Mouse (Mus musculus) left cerebral cortex, adult 2 months (tissue): ENCODE measurements around the gene Cotl1. TPM values are rescaled to one million over a fixed set of nuclear protein-coding genes. Genes with fewer than 3 reads are reported as not detected.
A peak's percentile ranks its signal among the peaks of the same experiment; 100 is the strongest.

Experiments
- DNase-seq, 2 experiments: peaks; one replicate each; pipeline ENCODE4 v3.0.0; 2021 to 2022; ENCODE audit warnings: low spot score in 2 of 2, mixed read lengths in 1 of 2; ENCODE audit errors: extremely low spot score in 1 of 2
- H3K27ac ChIP-seq: fragments of 200-600 bp; 2 replicates; pipeline ENCODE4 v1.8.1; 2022
- H3K4me3 ChIP-seq: fragments of 200-600 bp; 2 replicates; pipeline ENCODE4 v1.8.1; 2022
- CTCF ChIP-seq: fragments of 200-600 bp; IDR thresholded peaks from 2 replicates; pipeline ENCODE4 v1.8.1; 2022; ENCODE audit warnings: antibody characterized with exemption, mild to moderate bottlenecking, moderate library complexity
- intact Hi-C: fragments of 180-260 bp; cut with DNase I; formaldehyde crosslinking; loops from one replicate; pipeline ENCODE4 v1.15.1; 2025
- total RNA-seq, 2 experiments: library from RNA; stranded (reverse); gene quantifications; 2 replicates each; pipeline ENCODE4 v1.2.3; 2021

The Cotl1 gene
- total RNA-seq, 2 experiments from 2014 or later = 60.1 to 61.4 TPM

DNA sequence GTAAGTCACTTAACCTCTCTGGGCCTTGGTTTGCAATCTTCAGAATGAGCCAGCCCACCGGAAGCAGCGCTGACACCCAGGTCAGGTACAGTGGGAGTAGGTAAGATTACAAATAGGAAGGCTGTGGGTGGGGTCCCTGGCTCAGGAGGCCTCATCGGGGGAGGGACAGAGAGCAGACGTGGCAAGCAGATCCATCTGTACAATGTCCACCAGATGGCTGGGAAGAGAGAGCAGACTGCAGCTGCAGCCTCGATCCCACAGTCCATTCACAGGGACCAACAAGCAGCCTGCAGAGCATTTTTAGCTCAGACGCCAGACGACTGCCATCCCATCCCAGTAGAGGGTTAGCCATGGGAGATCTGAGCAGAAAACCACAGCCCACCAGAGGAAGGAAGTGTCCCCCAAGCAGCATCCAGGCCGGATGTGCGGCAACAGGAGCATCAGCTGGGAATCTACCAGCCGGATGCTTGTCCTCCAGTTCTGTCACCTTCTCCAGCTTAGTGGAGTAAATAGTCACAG is 2.7 kb downstream of the Cotl1 start:
- no peak for DNase-seq
- intact Hi-C loops = no loop called here
- H3K4me3 ChIP-seq = peak overlapping the region; percentile 70
- H3K27ac ChIP-seq = 0 out of 2 replicates have a peak overlapping the region, but pooled peaks have one; percentile 0
- TF ChIP-seq CTCF = no peak; the same call in 1 of the 2 replicates

DNA sequence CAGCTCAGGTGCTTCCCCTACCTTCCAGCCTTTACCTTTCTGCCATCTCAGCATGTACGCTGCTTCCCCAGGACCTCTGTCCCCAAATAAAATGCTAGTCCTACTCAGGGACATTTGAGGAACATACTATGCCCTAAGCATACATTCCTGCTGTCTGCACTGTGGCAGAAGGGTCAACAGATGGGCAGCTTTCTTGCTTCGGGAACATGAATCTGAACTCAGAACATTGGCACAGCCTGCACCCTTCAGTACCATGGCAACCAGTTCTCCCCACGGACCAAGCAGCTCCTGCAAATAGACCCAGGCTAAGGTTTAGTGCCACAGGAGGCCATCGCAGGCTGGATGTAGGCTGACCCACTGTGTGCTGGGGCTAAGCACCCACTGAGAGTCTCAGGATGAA is 3.5 kb downstream of the Cotl1 start:
- no peak overlapping the region for H3K27ac ChIP-seq
- intact Hi-C loops = no loop called here
- no peak overlapping the region for H3K4me3 ChIP-seq
- no peak for TF ChIP-seq CTCF
- DNase-seq = no peak

DNA sequence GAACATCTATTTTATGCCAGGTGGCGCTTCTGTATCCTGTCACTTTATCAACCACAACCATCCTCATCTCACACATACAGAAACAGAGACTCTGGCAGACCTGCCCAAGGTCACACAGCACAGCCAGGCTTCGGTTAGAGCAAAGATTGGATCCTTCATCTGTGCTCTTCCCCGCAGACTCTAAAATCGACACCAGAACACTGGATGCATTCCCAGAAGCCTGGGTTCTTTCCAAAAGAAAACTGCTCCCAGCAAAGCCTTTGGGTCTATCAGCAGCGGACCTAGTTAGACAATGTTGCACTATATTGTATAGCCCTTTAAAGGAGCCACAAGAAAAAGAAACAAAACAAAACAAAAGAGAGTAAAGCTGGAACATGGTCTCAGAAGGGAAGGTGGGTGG is 5.1 kb downstream of the Cotl1 start:
- no peak for TF ChIP-seq CTCF
- intact Hi-C loops = no loop called here
- no peak for DNase-seq
- H3K4me3 ChIP-seq = no peak overlapping the region
- no peak overlapping the region; the same call in 1 of the 2 replicates for H3K27ac ChIP-seq

DNA sequence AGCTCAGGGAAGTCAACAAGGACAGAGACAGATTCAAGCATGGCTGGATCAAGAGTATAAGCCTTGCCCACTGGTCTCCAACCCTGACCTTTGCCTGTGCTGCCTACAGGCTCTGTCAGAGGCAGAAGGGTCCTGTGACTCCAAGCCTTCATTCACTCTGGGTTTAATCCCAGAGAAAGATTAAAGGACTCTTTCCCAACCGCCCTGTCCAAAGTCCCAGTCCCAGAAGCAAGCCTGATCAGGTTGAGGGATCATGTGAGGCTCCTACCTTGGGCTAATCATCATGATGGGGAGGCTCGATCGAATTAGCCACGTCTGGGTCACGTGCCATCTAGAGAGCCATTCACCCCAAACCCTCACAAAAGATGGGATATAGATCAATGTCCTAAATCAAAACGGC is 5.7 kb downstream of the Cotl1 start:
- intact Hi-C loops = no loop called here
- no peak for TF ChIP-seq CTCF
- DNase-seq = no peak
- no peak overlapping the region for H3K4me3 ChIP-seq
- no peak overlapping the region; the same call in 1 of the 2 replicates for H3K27ac ChIP-seq

- DNase-seq = no peak
- H3K27ac ChIP-seq = no peak overlapping the region
- intact Hi-C loops = no loop called here
- TF ChIP-seq CTCF = no peak
- no peak overlapping the region for H3K4me3 ChIP-seq
Observed at GRCm38 (mm10) chr8:119832931-119833330, 7.4 kb downstream of the Cotl1 start.

GRCm38 (mm10) chr8:119832101-119832617 is 8.2 kb downstream of the Cotl1 start:
- H3K27ac ChIP-seq = no peak overlapping the region
- DNase-seq = no peak
- no peak overlapping the region for H3K4me3 ChIP-seq
- intact Hi-C loops = no loop called here
- no peak for TF ChIP-seq CTCF

- Histone ChIP-seq H3K4me3 (no peak overlapping the region), H3K27ac (no peak overlapping the region)
- peak in 1 of 2 experiments; percentile 50 for DNase-seq
- intact Hi-C loops = no loop called here
- no peak for TF ChIP-seq CTCF
Observed at GRCm38 (mm10) chr8:119831336-119831995, 8.9 kb downstream of the Cotl1 start.

GRCm38 (mm10) chr8:119830589-119830988 is 9.8 kb downstream of the Cotl1 start:
- Histone ChIP-seq H3K4me3 (no peak overlapping the region), H3K27ac (no peak overlapping the region; the same call in 1 of the 2 replicates)
- no peak for TF ChIP-seq CTCF
- intact Hi-C loops = no loop called here
- no peak for DNase-seq

GRCm38 (mm10) chr8:119829870-119830580 is 10.3 kb downstream of the Cotl1 start:
- TF ChIP-seq CTCF = no peak
- intact Hi-C loops = no loop called here
- Histone ChIP-seq H3K27ac (no peak overlapping the region; the same call in 1 of the 2 replicates), H3K4me3 (no peak overlapping the region)
- DNase-seq = no peak

- DNase-seq = no peak
- no peak overlapping the region; the same call in 1 of the 2 replicates for H3K27ac ChIP-seq
- no peak for TF ChIP-seq CTCF
- intact Hi-C loops = no loop called here
- no peak overlapping the region for H3K4me3 ChIP-seq
Observed at GRCm38 (mm10) chr8:119829420-119829819, 10.9 kb downstream of the Cotl1 start.

DNA sequence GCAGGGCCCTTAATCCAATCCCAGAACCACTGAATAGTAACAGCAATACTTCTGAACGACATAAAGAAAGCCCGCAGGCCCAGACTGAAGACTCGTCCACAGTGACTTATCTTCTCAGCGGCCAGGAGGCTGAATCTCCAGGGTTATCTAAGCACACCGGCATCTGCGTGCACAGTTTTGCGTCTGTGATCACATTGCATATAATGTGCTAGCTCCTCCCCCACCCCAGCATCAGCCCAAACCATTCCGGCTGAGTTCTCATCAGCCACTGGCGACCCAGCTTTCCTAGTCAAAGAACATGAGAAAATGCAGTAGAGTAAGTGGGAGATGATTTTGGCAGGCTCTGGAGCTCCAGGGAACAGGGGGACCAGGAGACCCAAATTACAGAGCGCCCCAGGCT is 11.3 kb downstream of the Cotl1 start:
- no peak for TF ChIP-seq CTCF
- intact Hi-C loops = no loop called here
- DNase-seq = no peak
- no peak overlapping the region for H3K4me3 ChIP-seq
- H3K27ac ChIP-seq = no peak overlapping the region; the same call in 1 of the 2 replicates

DNA sequence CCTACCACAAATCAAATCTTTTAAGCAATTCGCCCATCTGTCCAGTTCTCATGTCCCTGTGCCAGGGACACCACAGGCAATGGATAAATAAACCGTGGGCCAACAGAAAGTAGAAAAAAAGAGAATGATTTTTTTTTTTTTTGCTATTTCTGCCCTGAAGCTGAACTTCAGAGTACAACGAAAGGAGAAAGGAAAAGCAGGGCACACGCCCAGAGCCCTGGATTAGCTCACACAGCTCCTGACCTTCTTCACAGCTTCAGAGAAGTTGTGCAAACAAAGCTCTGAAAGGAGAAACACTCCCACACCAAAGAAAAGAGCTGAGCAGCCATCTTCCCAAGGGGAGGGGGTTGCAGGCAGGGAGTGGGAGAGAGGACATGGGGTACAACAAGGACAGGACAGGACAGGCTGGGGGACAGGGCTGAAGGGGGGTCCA is 12.6 kb downstream of the Cotl1 start:
- no peak for DNase-seq
- TF ChIP-seq CTCF = no peak
- no peak overlapping the region for H3K4me3 ChIP-seq
- H3K27ac ChIP-seq = no peak overlapping the region
- intact Hi-C loops = no loop called here
